Mouse (Mus musculus) midbrain, embryonic 13.5 days (tissue): ENCODE data around the gene Sapcd1. TPM values are rescaled to one million over a fixed set of nuclear protein-coding genes. Genes with fewer than 3 reads are reported as not detected.
A peak's percentile ranks its signal among the peaks of the same experiment; 100 is the strongest.
"Not testable (repeated sequence)": the region's sequence is repeated elsewhere in the genome, so short reads cannot be mapped to it uniquely, and the experiment has no call there.

ENCODE experiments used
- ATAC-seq: fragments of 200-750 bp; cut with Nextera tagmentation; 2 replicates; pipeline ENCODE4 v1.8.0; 2017; ENCODE audit warnings: mild to moderate bottlenecking, moderate TSS enrichment, moderate library complexity
- H3K27ac ChIP-seq: fragments of 300-500 bp; sonication (generic); 2 replicates; pipeline ENCODE4 v1.5.1; 2015; ENCODE audit warnings: inconsistent platforms, mild to moderate bottlenecking, moderate library complexity
- H3K27me3 ChIP-seq: fragments of 300-500 bp; sonication (generic); 2 replicates; pipeline ENCODE4 v1.6.1; 2015; ENCODE audit warnings: mild to moderate bottlenecking, inconsistent platforms
- H3K36me3 ChIP-seq: fragments of 300-500 bp; sonication (generic); 2 replicates; pipeline ENCODE4 v1.6.1; 2015; ENCODE audit warnings: mild to moderate bottlenecking, inconsistent platforms
- H3K4me1 ChIP-seq: fragments of 300-500 bp; sonication (generic); replicated peaks from 2 replicates; pipeline ENCODE4 v1.6.1; 2015; ENCODE audit warnings: inconsistent platforms
- H3K4me2 ChIP-seq: fragments of 300-500 bp; sonication (generic); replicated peaks from 2 replicates; pipeline ENCODE4 v1.6.1; 2015; ENCODE audit warnings: moderate library complexity, mild to moderate bottlenecking, inconsistent platforms
- H3K4me3 ChIP-seq: fragments of 300-500 bp; sonication (generic); replicated peaks from 2 replicates; pipeline ENCODE4 v1.5.1; 2015; ENCODE audit warnings: mild to moderate bottlenecking, inconsistent platforms
- H3K9ac ChIP-seq: fragments of 300-500 bp; sonication (generic); replicated peaks from 2 replicates; pipeline ENCODE4 v1.6.1; 2015; ENCODE audit warnings: mild to moderate bottlenecking, inconsistent platforms
- H3K9me3 ChIP-seq: fragments of 300-500 bp; sonication (generic); 2 replicates; pipeline ENCODE4 v1.6.1; 2016; ENCODE audit warnings: mild to moderate bottlenecking, inconsistent platforms
- WGBS: fragments of 180-500 bp; shearing (Covaris S2); methylation state at CpG from one replicate; pipeline ENCODE4 v1.1.7; 2015; 5-methylcytosine and 5-hydroxymethylcytosine counted together
- polyA plus RNA-seq: library from polyadenylated mRNA; unstranded; fragments of >200 nt; fragmentation: Nextera tagmentation; extraction: Ambion mirVana; gene quantifications from 2 replicates; pipeline ENCODE4 v1.2.1, GENCODE M21; 2015

Sapcd1 gene
- polyA plus RNA-seq, 1 experiment from 2014 or later, result 4.3 TPM

DNA sequence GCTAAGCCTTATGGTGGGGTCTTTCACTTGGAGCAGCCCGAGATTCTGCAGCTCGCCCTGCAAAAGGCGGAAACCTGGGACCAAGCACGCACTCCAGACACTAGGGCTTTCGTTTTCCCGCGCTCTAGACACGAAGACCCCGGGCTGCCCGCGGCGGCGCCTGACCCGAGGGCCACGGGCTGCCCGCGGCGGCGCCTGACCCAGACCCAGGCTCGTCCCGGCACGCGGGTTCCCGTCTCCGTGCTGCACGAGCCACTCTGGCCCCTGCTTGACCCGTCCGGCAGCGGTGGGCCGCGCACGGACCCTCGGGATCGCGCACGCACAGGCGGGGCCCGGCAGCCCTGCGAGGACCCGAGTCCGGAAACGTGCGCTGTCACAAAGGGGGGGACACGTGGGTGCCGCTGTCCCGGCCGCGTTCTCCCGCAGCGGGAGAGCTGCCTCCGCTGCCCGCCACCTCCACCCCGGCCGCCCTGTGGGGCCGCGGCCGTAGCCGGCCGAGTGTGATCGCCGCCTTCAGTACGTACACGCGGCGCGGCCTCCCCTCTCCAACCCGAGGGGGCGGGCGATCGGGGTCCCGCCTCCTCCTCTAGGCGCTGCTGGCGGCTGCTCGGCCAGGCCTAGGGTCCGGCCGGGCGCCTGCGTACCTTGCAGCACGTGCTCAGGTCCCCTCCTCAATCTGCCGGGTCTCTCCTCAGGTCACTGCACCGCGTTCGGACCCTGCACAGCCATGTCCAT, 26.9 kb downstream of the Sapcd1 start, which contains the start of gene Vars:
Gene Vars (plus strand): TSS at position 271 of the 735 bp plus-strand sequence.
- Histone ChIP-seq H3K4me3 (peak within 1 kb of the TSS; percentile 94), H3K36me3 (peaks cover 21% of the 10 kb centered on the region), H3K4me1 (peaks cover 46% of the 10 kb centered on the region), H3K4me2 (peak within 1 kb of the TSS; percentile 100), H3K27me3 (no peaks in the 10 kb centered on the region), H3K27ac (peak within 1 kb of the TSS; percentile 96), H3K9me3 (no peaks in the 10 kb centered on the region), H3K9ac (peak within 1 kb of the TSS; percentile 97)
- under 1% methylated on average over 71 of the region's 83 CpGs for WGBS
- ATAC-seq, result peak; percentile 93

DNA sequence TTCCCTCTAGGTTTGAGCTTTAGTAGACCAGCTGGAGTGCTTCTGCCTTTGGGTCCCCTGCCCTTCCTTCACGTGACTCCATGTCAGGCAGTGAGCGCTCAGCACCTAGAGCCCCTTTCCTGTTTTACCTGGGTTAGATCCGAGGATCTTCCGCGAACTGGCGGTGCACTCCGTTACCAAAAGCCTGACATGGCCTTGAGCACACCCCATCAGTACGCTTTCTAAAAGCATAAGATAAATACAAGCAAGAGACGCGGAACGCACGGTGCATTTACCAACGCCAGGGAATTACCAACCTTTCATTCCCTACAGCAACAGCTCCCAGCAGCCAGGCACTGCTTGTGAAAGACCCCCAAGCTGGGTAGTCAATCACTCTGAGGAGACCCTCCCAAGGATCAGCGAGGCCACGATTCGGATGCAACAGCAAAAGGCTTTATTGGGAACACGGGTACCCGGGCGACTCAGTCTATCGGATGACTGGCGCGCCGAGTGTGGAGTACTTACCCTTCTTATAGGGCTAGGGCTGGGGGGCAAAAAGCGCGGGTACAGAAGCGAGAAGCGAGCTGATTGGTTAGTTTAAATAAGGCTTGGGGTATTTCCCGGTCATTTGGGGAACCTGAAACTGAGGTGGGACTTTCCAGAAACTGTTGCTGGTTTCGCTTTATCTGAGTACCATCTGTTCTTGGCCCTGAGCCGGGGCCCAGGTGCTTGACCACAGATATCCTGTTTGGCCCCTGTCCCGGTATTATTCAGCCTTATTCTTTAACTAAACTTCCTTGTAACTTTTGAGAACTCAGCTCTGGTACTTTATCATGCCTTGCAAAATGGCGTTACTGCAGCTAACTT, 27.7 kb downstream of the Sapcd1 start:
- not testable (repeated sequence) for H3K9me3 ChIP-seq, H3K27me3 ChIP-seq, ATAC-seq
- Histone ChIP-seq H3K4me1 (peaks cover 46% of the 10 kb centered on the region), H3K4me2 (peak overlapping the region; percentile 100), H3K36me3 (peaks cover 14% of the 10 kb centered on the region), H3K9ac (peak overlapping the region; percentile 97), H3K4me3 (peak overlapping the region; percentile 94), H3K27ac (peak overlapping the region; percentile 96; the same call in 1 of the 2 replicates)
- 26% methylated on average over 30 of the region's 32 CpGs for WGBS

DNA sequence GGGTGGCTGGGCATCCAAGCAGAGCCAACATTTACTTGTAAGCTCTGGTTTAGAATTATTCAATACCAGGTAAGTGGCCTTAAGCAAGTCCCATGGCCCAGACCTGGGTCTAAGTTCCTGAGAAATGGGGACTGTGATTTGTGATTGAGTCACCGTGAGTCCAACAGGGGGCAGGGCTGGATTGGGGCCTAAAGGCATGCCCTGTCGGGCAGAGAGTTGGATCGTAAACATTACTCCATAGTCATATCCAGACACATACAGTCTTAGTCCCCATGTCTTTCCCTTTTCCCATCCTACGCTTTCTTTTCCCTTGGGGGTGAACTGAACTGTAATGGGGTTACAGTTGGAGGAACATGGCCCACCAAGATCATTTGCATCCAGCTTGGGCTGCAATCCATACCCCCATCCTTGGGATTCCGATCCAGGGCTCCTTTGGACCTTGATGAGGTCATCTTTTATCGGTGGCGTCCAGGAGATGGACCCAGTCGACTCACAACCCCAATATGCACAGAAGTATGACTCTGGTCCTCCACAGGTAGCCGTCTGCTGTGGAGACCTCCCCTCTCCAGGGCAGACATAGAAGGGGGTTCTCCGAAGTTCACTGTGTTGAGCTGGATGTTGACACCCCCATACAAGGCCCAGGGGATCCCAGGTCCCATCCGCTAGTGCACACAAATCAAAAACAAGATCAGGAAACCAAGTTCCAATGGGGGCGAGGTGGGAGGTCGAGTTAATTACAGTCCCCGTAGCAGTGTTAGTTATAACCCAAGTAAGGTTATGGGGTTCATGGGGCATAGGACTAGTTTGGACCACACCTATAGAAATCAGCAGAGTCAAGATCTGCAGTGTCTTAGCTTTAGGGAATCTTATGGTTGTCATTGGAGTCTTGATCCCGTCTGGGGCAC, 29.0 kb downstream of the Sapcd1 start:
- H3K27ac ChIP-seq, result no peak overlapping the region
- peaks cover 46% of the 10 kb centered on the region for H3K4me1 ChIP-seq
- 94% methylated on average over 15 of the region's 15 CpGs for WGBS
- no peak overlapping the region for H3K9ac ChIP-seq
- no peak overlapping the region for H3K4me3 ChIP-seq
- no peaks in the 10 kb centered on the region for H3K9me3 ChIP-seq
- no peaks in the 10 kb centered on the region for H3K27me3 ChIP-seq
- ATAC-seq, result no peak
- peak overlapping the region; percentile 51 for H3K4me2 ChIP-seq
- 0 out of 2 replicates have a peak, but pooled peaks cover 2% of the 10 kb centered on the region for H3K36me3 ChIP-seq

DNA sequence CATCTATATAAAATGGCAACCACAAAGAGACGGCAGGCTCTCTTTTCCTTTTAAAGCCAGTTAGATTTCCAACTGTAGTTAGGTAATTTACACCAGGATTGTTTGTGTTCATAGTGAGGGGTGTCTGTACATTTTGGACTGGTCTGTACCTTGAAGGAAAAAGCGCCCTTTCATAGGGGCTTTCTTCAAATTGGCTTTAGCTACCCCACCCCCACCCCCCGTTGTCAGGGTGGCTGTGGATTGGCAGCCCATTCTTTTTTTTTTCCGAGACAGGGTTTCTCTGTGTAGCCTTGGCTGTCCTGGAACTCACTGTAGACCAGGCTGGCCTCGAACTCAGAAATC, 30.7 kb downstream of the Sapcd1 start:
- H3K27me3 ChIP-seq, result no peaks in the 10 kb centered on the region
- H3K4me3 ChIP-seq, result no peak overlapping the region
- H3K4me2 ChIP-seq, result no peak overlapping the region
- no peaks in the 10 kb centered on the region for H3K9me3 ChIP-seq
- peaks cover 31% of the 10 kb centered on the region for H3K4me1 ChIP-seq
- no peak overlapping the region for H3K9ac ChIP-seq
- no peak overlapping the region for H3K27ac ChIP-seq
- 0 out of 2 replicates have a peak, but pooled peaks cover 2% of the 10 kb centered on the region for H3K36me3 ChIP-seq
- no peak for ATAC-seq
- WGBS, result 89% methylated on average over 5 of the region's 5 CpGs

DNA sequence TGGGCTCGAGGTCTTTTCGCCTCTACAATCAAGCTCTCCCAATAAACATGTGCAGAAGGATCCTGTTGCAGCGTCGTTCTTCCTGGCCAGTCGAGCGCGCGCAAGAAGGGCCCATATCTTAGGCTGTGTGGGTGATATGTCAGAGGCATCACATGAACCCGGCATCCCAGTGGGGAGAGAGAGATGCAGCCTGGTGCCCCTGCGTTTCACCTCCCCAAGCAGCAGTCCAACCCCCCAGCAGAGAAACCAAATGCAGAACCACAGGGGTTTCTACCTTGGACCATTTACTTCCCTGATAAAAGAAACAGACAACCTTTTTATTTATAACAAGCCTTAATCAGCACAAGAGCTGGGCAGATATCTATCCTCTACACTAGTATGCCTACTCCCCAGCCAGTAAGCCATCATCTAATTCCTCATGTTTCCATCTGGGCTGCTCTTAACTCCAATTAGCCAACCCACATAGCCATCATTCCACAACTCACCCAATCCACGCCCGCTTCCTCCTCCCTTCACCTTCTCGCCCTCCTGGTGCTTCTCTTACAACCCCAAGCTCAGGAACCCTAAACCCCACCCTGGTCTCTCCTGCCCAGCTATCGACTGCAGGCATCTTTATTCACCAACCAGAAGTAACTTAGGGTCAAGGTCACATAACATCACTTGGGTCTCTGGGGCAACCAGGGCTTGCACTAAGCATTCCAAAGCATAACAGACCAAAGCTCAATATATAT, 31.2 kb downstream of the Sapcd1 start:
- no peak overlapping the region for H3K9ac ChIP-seq
- no peak overlapping the region for H3K27ac ChIP-seq
- no peaks in the 10 kb centered on the region for H3K9me3 ChIP-seq
- no peaks in the 10 kb centered on the region for H3K27me3 ChIP-seq
- no peak for ATAC-seq
- 89% methylated on average over 14 of the region's 14 CpGs for WGBS
- peaks cover 26% of the 10 kb centered on the region for H3K4me1 ChIP-seq
- 0 out of 2 replicates have a peak, but pooled peaks cover 2% of the 10 kb centered on the region for H3K36me3 ChIP-seq
- H3K4me2 ChIP-seq, result no peak overlapping the region; the same call in 1 of the 2 replicates
- no peak overlapping the region for H3K4me3 ChIP-seq

DNA sequence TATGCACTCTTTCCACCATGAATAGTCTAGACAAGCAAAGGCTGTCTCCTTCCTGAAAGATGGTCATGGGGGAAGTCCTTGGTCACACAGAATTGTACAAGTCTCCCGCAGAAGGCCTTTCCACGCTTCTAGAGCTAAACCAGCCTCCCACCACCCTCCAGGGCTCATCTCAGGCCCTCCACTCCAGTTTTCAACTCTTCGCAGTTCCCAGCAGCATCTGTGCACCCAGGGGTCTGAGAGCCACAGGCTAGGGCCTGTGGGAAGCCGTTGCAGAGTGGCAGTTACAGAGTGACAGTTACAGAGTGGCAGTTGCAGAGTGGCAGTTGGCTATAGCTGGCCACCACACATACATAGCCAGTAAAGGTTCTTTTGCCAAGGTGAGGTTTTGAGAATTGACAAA, 31.9 kb downstream of the Sapcd1 start:
- not testable (repeated sequence) for H3K36me3 ChIP-seq, H3K9ac ChIP-seq, H3K9me3 ChIP-seq, H3K4me3 ChIP-seq, H3K27me3 ChIP-seq, ATAC-seq, H3K27ac ChIP-seq, H3K4me2 ChIP-seq
- 96% methylated on average over 4 of the region's 4 CpGs for WGBS
- H3K4me1 ChIP-seq, result peaks cover 23% of the 10 kb centered on the region

DNA sequence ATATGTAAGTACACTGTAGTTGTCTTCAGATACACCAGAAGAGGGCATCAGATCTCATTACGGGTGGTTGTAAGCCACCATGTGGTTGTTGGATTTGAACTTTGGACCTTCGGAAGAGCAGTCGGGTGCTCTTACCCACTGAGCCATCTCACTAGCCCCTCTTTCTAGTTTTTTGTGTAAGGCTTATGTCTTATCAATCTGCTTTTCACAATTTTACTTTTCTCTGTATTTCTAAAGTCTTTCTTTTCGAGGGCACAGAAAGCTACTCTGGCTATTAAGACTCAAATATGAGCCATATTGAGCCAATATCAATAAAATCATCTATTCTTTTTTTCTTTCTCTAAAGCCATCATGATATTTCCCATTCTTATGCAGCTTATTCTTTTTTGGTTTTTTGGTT, 32.6 kb downstream of the Sapcd1 start:
- Histone ChIP-seq H3K4me1 (peaks cover 23% of the 10 kb centered on the region), H3K36me3 (peaks cover 14% of the 10 kb centered on the region; the same call in 1 of the 2 replicates)
- H3K27ac ChIP-seq, H3K4me2 ChIP-seq, H3K9me3 ChIP-seq, H3K27me3 ChIP-seq, ATAC-seq, H3K9ac ChIP-seq, H3K4me3 ChIP-seq: not testable (repeated sequence)
- 95% methylated on average over 4 of the region's 4 CpGs for WGBS

DNA sequence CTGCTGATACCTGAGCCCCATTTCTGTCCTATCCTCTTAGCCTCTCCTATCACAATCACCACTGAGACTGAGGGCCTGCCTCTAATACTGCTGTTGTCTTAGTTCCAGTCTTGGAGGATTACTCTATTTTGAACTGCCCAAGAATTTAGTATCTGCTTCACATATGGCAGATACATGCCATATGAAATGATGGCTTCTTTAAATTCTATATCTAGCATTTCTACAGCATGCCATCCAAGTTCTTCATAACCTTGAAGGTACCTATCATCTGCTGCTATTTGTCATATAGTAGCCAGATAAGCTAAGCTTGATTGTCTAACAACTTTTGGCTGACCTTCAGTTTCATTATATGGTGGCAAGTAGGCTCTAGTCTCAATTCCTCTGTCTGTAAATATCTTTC, 33.1 kb downstream of the Sapcd1 start:
- peaks cover 14% of the 10 kb centered on the region; the same call in 1 of the 2 replicates for H3K36me3 ChIP-seq
- no peak for ATAC-seq
- no peak overlapping the region for H3K4me3 ChIP-seq

DNA sequence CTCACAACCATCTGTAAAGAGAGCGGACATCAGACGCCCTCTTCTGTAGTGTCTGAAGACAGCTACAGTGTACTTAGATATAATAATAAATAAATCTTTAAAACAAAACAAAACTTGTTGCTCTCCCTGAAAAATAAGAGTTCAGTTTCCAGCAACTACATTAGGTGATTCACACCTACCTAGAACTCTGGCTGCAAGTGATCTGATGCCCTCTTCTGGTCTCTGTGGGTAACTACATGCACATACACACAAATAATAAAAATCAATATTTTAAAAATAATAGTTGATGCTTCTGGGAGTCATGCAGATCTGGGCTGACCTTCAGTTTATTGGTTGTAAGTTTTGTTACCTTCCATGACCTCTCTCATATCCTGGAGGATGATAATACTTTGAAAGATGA, 43.6 kb downstream of the Sapcd1 start:
- Histone ChIP-seq H3K4me3 (no peak overlapping the region), H3K27me3 (no peaks in the 10 kb centered on the region), H3K9me3 (no peaks in the 10 kb centered on the region), H3K4me2 (no peak overlapping the region), H3K36me3 (peaks cover 25% of the 10 kb centered on the region), H3K27ac (no peak overlapping the region), H3K4me1 (peaks cover 27% of the 10 kb centered on the region), H3K9ac (no peak overlapping the region)
- WGBS, result 69% methylated on average over 2 of the region's 2 CpGs
- no peak for ATAC-seq

More for the DNA sequence above, 33.1 kb downstream of the Sapcd1 start:
- H3K4me1 ChIP-seq, result peaks cover 19% of the 10 kb centered on the region
- no peak overlapping the region for H3K9ac ChIP-seq
- no peak overlapping the region for H3K27ac ChIP-seq
- H3K27me3 ChIP-seq, result no peaks in the 10 kb centered on the region
- no peaks in the 10 kb centered on the region for H3K9me3 ChIP-seq
- no peak overlapping the region for H3K4me2 ChIP-seq

DNA sequence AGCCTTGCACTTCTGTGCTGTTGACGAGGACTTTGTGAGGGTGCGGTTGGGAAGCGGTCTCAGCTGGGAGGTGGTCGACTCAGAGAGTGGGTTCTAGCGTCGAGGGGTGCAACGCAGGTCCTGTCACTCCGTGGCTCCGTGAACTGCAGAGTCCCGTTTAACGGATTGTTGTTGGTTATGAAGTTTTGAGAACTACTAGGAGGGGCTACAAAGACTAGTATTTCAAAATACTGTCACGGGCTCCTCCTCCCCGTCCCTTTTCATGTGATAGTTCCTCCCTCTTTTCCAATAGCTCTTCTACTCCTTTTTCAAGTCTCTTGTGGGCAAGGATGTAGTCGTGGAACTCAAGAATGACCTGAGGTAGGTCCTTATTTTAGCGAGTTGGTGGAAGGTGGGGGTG, 45.5 kb downstream of the Sapcd1 start:
- peaks cover 21% of the 10 kb centered on the region for H3K36me3 ChIP-seq
- peak overlapping the region; percentile 85 for H3K4me3 ChIP-seq
- H3K4me1 ChIP-seq, result peaks cover 27% of the 10 kb centered on the region
- peak overlapping the region; percentile 82 for H3K4me2 ChIP-seq
- under 1% methylated on average over 15 of the region's 15 CpGs for WGBS
- no peaks in the 10 kb centered on the region for H3K27me3 ChIP-seq
- peak overlapping the region; percentile 96 for H3K27ac ChIP-seq
- H3K9me3 ChIP-seq, result no peaks in the 10 kb centered on the region
- peak overlapping the region; percentile 88 for H3K9ac ChIP-seq
- no peak; the same call in 1 of the 2 replicates for ATAC-seq

DNA sequence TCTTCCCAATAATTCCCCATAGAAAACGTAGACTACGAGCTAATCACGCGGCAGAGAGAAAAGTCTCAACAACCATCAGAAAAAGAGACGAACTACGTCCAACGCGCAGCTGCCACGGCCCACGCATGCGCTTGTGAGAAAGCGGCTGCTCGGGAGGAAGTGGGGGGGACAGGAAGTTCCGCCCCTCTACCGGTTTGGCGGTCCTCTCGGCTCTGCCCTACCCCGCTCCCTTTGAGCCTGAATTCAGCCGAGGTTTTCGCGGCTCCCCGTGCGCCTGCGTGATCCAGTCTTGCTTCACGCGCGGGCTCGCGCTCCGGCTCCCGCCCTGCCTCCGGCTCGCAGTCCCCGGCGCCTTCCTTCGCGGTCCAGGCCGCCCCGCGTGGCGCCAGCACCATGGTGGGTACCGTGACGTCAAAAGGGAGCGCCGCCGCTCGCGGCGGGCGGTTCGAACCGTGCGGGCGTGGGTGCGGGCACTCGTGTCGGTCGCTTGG, 46.1 kb downstream of the Sapcd1 start, which contains the start of gene Lsm2:
Gene Lsm2 (plus strand): TSS at position 173 of the 491 bp plus-strand sequence.
- Histone ChIP-seq H3K9ac (peak within 1 kb of the TSS; percentile 88), H3K9me3 (no peaks in the 10 kb centered on the region), H3K4me1 (peaks cover 27% of the 10 kb centered on the region), H3K4me2 (peak within 1 kb of the TSS; percentile 82), H3K36me3 (peaks cover 19% of the 10 kb centered on the region), H3K27me3 (no peaks in the 10 kb centered on the region), H3K4me3 (peak within 1 kb of the TSS; percentile 85), H3K27ac (peak within 1 kb of the TSS; percentile 96)
- ATAC-seq, result peak; percentile 98
- WGBS, result under 1% methylated on average over 57 of the region's 58 CpGs
